Mouse (Mus musculus) heart, embryonic 16.5 days (tissue): ENCODE data around the gene Glb1. TPM values are rescaled to one million over a fixed set of nuclear protein-coding genes. Genes with fewer than 3 reads are reported as not detected.

Experiments used
- ATAC-seq: fragments of 200-750 bp; cut with Nextera tagmentation; replicated peaks from 2 replicates; pipeline ENCODE4 v1.8.0; 2017; ENCODE audit warnings: moderate number of reproducible peaks; ENCODE audit not compliant: insufficient read depth, low FRiP score; ENCODE audit errors: extremely low read depth
- H3K27ac ChIP-seq: fragments of 300-500 bp; sonication (generic); 2 replicates; pipeline ENCODE4 v1.5.1; 2014; ENCODE audit warnings: mild to moderate bottlenecking, low read length, control low read depth, moderate library complexity
- H3K27me3 ChIP-seq: fragments of 300-500 bp; sonication (generic); 2 replicates; pipeline ENCODE4 v1.6.1; 2014; ENCODE audit warnings: low read length, mixed read lengths; ENCODE audit not compliant: control insufficient read depth, insufficient read depth
- H3K36me3 ChIP-seq: fragments of 300-500 bp; sonication (generic); 2 replicates; pipeline ENCODE4 v1.6.1; 2014; ENCODE audit not compliant: control insufficient read depth, insufficient read depth
- H3K4me1 ChIP-seq: fragments of 300-500 bp; sonication (generic); 2 replicates; pipeline ENCODE4 v1.6.1; 2014; ENCODE audit warnings: low read length, mixed read lengths; ENCODE audit not compliant: control insufficient read depth, insufficient read depth
- H3K4me2 ChIP-seq: fragments of 300-500 bp; sonication (generic); 2 replicates; pipeline ENCODE4 v1.6.1; 2014; ENCODE audit warnings: low read depth, mild to moderate bottlenecking, control low read depth, low read length
- H3K4me3 ChIP-seq: fragments of 300-500 bp; sonication (generic); 2 replicates; pipeline ENCODE4 v1.5.1; 2014; ENCODE audit warnings: mild to moderate bottlenecking, control low read depth, low read length
- H3K9ac ChIP-seq: fragments of 300-500 bp; sonication (generic); 2 replicates; pipeline ENCODE4 v1.6.1; 2014; ENCODE audit warnings: low read length, control low read depth
- H3K9me3 ChIP-seq: fragments of 300-500 bp; sonication (generic); replicated peaks from 2 replicates; pipeline ENCODE4 v1.6.1; 2016; ENCODE audit warnings: low read length; ENCODE audit not compliant: control insufficient read depth
- WGBS: fragments of 180-500 bp; shearing (Covaris S2); extraction: QIAGEN DNeasy Blood & Tissue Kit; methylation state at CpG from one replicate; pipeline ENCODE4 v1.1.7; 2014; 5-methylcytosine and 5-hydroxymethylcytosine counted together
- polyA plus RNA-seq: library from polyadenylated mRNA; unstranded; fragments of >200 nt; fragmentation: Nextera tagmentation; extraction: Ambion mirVana; gene quantifications from 2 replicates; pipeline ENCODE4 v1.2.1, GENCODE M21; 2015

Gene Glb1
- polyA plus RNA-seq, 1 experiment from 2014 or later, result 42.5 TPM

DNA sequence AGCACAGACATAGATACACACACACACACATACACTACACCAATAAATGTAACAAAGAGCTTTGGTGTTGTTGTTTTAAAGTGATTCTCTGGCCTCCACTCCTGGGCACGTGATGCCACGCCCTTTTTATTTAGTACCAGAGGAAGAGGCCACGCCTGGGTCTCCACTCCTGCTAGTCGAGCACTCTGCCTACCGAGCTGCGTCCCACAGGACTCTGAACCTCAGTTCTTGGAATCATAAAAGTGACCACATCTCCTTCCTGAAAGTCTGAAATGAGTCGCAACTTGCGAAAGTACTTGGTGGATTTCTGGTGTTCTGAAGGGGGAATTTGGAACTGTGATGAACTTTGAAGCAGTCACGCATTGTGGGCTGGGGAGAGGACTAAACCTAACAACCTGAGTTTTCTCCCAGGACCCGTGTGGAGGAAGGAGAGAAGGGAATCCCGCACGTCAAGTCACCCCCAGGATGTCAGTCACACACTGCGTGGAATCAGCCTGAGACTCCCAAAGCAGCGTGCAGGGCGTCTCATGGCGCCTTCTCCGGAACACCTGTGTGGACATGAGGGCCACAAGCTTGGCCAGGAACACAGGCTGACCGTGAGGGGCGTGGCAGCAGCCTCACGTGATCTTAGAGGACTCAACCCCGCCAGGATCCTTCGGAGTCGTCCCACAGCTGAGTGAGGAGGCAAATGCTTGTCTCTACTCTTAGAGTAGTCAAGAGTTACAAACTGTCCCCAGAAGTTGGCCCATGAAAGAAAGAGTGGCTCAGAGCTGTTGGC lies 86.8 kb downstream of the Glb1 start:
- no peaks in the 10 kb centered on the region for H3K9me3 ChIP-seq
- H3K4me2 ChIP-seq, result no peak overlapping the region
- no peaks in the 10 kb centered on the region for H3K4me1 ChIP-seq
- H3K27ac ChIP-seq, result no peak overlapping the region
- no peak overlapping the region for H3K4me3 ChIP-seq
- H3K9ac ChIP-seq, result no peak overlapping the region
- 0 out of 2 replicates have a peak, but pooled peaks have one; percentile 14 for ATAC-seq
- 76% methylated on average over 23 of the region's 23 CpGs for WGBS
- no peaks in the 10 kb centered on the region for H3K36me3 ChIP-seq
- no peaks in the 10 kb centered on the region for H3K27me3 ChIP-seq

DNA sequence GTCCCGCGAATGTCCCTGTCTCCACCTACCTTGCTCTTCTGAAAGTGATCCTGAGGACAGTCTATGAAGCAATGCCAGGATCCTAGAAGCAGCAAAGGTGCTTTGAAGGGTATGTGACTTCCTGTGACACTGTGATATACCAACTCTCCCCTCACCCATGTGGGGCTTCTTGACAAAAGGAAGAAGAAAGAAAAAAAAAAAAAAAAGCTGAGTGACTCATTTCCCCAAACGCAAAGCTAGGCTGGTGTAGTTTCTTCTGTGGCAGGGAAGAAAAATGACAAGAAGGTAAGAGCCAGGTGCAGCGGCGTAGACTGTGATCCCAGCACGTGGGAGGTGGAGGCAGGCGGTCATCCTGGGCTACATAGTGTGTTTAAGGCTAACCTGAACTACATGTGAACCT lies 95.6 kb downstream of the Glb1 start:
- peaks cover 5% of the 10 kb centered on the region for H3K27me3 ChIP-seq
- no peaks in the 10 kb centered on the region for H3K36me3 ChIP-seq
- no peak for ATAC-seq
- H3K4me1 ChIP-seq, result no peaks in the 10 kb centered on the region
- no peaks in the 10 kb centered on the region; the same call in 1 of the 2 replicates for H3K9me3 ChIP-seq
- H3K4me2 ChIP-seq, result peak overlapping the region; percentile 12; the same call in 1 of the 2 replicates
- 71% methylated on average over 7 of the region's 7 CpGs for WGBS
- no peak overlapping the region for H3K4me3 ChIP-seq
- H3K9ac ChIP-seq, result no peak overlapping the region
- no peak overlapping the region for H3K27ac ChIP-seq

DNA sequence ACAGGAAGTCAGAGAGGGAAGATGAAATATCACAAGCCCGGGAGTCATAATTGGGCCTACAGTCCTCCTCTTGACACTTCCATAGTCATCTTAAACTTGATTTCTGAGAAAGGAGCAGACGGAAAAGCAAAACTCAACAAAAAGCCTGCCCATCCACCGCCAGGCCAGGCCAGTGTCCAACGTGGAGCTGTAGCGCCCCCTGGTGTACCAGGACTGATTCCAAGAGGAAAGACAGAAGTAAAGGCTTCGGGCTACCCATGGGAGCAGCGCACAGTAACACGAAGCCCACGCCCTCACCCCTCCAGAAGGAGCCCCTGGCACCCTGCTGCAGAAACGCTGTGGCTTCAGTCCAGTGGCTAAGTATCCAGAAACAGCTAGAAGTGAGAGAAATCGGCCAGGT lies 97.3 kb downstream of the Glb1 start:
- Histone ChIP-seq H3K27me3 (peaks cover 5% of the 10 kb centered on the region), H3K9me3 (no peaks in the 10 kb centered on the region; the same call in 1 of the 2 replicates), H3K9ac (no peak overlapping the region), H3K36me3 (no peaks in the 10 kb centered on the region), H3K4me3 (no peak overlapping the region), H3K27ac (no peak overlapping the region), H3K4me1 (no peaks in the 10 kb centered on the region), H3K4me2 (peak overlapping the region; percentile 43; the same call in 1 of the 2 replicates)
- WGBS, result 6% methylated on average over 11 of the region's 11 CpGs
- ATAC-seq, result peak; percentile 35; the same call in 1 of the 2 replicates

DNA sequence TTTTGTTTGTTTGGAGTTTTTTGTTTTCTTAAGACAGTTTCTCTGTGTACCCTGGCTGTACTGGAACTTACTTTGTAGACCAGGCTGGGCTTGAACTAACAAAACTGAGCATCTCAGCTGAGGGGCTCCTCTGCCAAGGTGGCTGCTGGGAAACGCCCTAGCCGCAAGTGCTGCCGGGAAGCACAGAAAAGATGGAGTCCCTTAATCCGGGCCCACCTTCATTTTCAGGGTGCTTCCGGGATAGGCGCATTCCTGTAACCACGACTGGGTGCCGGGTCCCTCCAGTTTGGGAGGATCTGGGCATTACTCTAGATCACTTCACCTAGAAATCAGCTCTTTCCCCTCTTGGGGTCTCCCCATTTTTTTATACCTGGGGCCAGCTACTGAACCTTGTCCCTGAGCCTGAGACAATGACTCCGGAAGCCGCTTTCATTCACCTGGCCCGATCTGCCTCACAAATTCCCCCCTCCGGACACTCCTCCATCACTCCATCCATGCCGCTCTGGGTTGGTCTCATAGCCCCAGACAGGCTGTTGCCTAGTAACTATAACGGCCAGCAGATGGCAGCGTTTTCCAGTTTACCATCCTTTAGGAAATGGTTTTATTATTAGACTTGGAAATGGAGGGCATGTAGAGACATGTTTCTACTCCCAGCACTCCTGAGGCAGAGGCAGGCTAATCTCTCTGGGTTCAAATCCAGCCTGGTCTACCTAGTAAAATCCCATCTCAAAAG lies 99.1 kb downstream of the Glb1 start:
- H3K27ac ChIP-seq, result no peak overlapping the region
- H3K4me1 ChIP-seq, result no peaks in the 10 kb centered on the region
- H3K27me3 ChIP-seq, result peaks cover 5% of the 10 kb centered on the region
- no peak overlapping the region for H3K4me2 ChIP-seq
- ATAC-seq, result no peak
- H3K9me3 ChIP-seq, result no peaks in the 10 kb centered on the region; the same call in 1 of the 2 replicates
- 17% methylated on average over 15 of the region's 15 CpGs for WGBS
- no peaks in the 10 kb centered on the region for H3K36me3 ChIP-seq
- H3K4me3 ChIP-seq, result no peak overlapping the region
- no peak overlapping the region for H3K9ac ChIP-seq

DNA sequence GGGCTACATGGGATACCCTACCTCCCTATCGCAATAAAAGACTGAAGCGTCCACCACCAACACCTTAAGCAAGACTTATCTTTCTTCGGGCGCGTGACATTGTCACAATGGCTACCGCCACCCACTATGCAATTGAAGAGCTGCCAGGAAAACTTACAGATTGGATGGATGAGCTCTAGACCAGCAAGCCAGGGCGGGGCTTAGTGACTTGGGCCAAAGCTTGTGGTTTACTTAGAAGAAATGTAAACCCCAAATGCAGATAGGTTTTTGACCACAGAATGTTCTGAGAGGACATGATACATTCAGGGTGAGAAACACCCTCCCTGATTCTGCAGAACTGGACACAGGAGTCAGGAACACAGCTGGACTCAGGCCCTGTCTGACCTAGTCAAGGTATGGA lies 100.2 kb downstream of the Glb1 start:
- Histone ChIP-seq H3K27me3 (peaks cover 5% of the 10 kb centered on the region), H3K36me3 (no peaks in the 10 kb centered on the region), H3K27ac (no peak overlapping the region), H3K4me3 (no peak overlapping the region), H3K4me1 (no peaks in the 10 kb centered on the region), H3K4me2 (no peak overlapping the region), H3K9me3 (no peaks in the 10 kb centered on the region; the same call in 1 of the 2 replicates), H3K9ac (no peak overlapping the region)
- ATAC-seq, result no peak
- 86% methylated on average over 7 of the region's 7 CpGs for WGBS

DNA sequence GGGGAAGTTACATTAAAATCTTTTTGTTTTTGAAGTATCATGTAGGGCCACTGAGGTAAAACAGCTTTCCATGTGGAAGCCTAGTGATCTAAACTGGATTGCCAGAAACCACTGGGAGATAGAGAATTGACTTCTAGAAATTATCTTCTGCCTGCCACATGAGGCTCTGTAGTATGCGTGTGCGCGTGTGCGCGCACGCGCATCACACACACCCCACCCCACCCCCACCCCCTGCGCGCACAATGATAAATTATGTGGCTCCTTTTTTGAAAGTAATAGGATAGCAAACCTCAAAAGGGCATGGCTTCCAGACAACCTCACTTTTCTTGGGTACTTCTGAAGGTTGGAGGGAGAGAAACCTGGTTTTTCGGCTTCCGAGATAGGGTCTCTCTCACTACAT lies 101.0 kb downstream of the Glb1 start:
- Histone ChIP-seq H3K36me3 (no peaks in the 10 kb centered on the region), H3K4me2 (no peak overlapping the region), H3K4me1 (no peaks in the 10 kb centered on the region), H3K9ac (no peak overlapping the region), H3K9me3 (no peaks in the 10 kb centered on the region; the same call in 1 of the 2 replicates), H3K4me3 (no peak overlapping the region), H3K27me3 (peaks cover 5% of the 10 kb centered on the region), H3K27ac (no peak overlapping the region)
- no peak for ATAC-seq
- 94% methylated on average over 11 of the region's 11 CpGs for WGBS

DNA sequence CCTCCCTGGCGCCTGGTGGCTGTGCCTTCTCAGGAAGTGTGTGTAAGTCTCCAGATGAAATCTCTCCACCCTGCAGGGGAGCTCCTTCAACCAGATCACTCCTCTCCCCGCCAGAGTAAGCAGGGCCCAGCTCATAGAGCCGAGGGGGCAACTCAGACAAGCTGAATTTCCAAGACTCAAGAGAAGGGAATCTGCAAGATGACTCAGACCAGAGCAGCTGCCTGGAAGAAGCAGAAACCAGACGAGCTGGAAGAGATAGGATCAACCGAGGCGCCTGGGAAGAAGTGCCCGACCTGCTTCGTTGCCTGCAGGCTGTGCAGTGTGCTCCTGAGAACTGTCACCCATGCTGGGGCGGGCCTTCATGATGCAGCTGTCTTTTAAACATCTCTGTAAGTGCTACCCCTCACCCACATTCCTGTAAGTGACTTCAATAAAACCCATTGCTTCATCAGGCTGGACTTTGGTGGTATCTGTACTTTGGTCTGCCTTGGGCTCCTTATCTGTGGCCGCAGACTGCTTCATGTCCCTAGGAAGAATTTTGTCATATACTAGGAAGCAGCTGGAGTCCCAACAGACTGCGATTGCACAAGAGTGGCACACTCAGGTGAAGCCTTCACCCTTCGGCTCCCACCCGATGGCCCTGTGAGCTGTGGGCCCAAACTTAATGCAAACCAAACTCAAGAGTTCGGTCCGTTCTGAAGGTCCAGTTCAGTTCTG lies 102.0 kb downstream of the Glb1 start:
- H3K4me1 ChIP-seq, result no peaks in the 10 kb centered on the region
- no peaks in the 10 kb centered on the region; the same call in 1 of the 2 replicates for H3K9me3 ChIP-seq
- no peak for ATAC-seq
- H3K4me3 ChIP-seq, result no peak overlapping the region
- H3K4me2 ChIP-seq, result no peak overlapping the region
- H3K27me3 ChIP-seq, result peaks cover 5% of the 10 kb centered on the region
- 46% methylated on average over 15 of the region's 15 CpGs for WGBS
- no peak overlapping the region for H3K9ac ChIP-seq
- H3K27ac ChIP-seq, result no peak overlapping the region
- no peaks in the 10 kb centered on the region for H3K36me3 ChIP-seq

DNA sequence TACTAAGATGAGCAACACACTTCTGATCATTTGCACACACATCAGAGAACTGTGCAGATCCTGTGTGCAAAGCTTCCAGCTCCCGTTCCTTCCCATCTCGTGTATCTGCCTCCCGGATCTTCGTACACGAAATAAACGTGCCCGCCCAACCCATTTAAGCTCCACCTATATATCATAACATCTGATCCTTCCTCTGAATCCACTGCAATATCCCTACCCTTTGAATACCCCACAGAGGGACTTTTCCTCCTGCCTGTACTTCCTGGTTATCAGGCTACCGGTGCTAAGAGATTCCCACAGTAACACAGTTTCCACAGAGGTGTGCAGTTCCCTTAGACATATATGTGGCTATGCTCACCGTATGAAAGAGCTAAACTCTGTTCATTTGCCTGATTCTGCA lies 103.9 kb downstream of the Glb1 start, which contains the start of gene Ccr4:
Ccr4 (minus strand) TSS at position 101 of the 400 bp plus-strand sequence.
- Histone ChIP-seq H3K4me2 (no peak within 1 kb of the TSS), H3K27me3 (no peaks in the 10 kb centered on the region), H3K9ac (no peak within 1 kb of the TSS), H3K9me3 (peaks cover 2% of the 10 kb centered on the region), H3K4me3 (no peak within 1 kb of the TSS), H3K36me3 (no peaks in the 10 kb centered on the region), H3K4me1 (no peaks in the 10 kb centered on the region), H3K27ac (no peak within 1 kb of the TSS)
- WGBS, result 83% methylated on average over 9 of the region's 9 CpGs
- ATAC-seq, result no peak
